Mouse (Mus musculus) bone marrow, adult 2 months (tissue): ENCODE measurements at regions not wholly inside any gene's neighbourhood (a gene's known extent, or its start where the extent isn't known, plus 50 kb on each side); places are given as distances from the start of the nearest gene placed in this dataset.

Experiments
- H3K27ac ChIP-seq: fragments of 200-500 bp; 2 replicates; pipeline ENCODE4 v1.5.1; 2012; ENCODE audit warnings: low read depth, mild to moderate bottlenecking, control low read depth, inconsistent platforms, low read length; ENCODE audit not compliant: control insufficient read depth, poor library complexity, insufficient read depth
- H3K4me1 ChIP-seq: fragments of 200-500 bp; 2 replicates; pipeline ENCODE4 v1.6.1; 2011; ENCODE audit warnings: low read length; ENCODE audit not compliant: control insufficient read depth, insufficient read depth
- H3K4me3 ChIP-seq: fragments of 200-500 bp; replicated peaks from 2 replicates; pipeline ENCODE3; 2011; ENCODE audit warnings: mild to moderate bottlenecking, low read depth, low read length, control low read depth; ENCODE audit not compliant: control insufficient read depth
- CTCF ChIP-seq: fragments of 200-500 bp; IDR thresholded peaks from 2 replicates; pipeline ENCODE4 v1.5.1; 2011; ENCODE audit warnings: low read length, control low read depth; ENCODE audit not compliant: control insufficient read depth, insufficient read depth
- POLR2A ChIP-seq: fragments of 200-500 bp; IDR thresholded peaks from 2 replicates; pipeline ENCODE4 v1.6.1; 2011; ENCODE audit warnings: low read depth, mild to moderate bottlenecking, control low read depth, low read length, borderline replicate concordance; ENCODE audit not compliant: control insufficient read depth
- WGBS: fragments of 180-500 bp; shearing (Covaris S2); methylation state at CpG from one replicate; pipeline ENCODE4 v1.1.7; 2018; 5-methylcytosine and 5-hydroxymethylcytosine counted together

- H3K4me1 ChIP-seq = no peaks in the 10 kb centered on the region
- no peak overlapping the region for H3K27ac ChIP-seq
- TF ChIP-seq POLR2A = no peak
- WGBS = 76% methylated on average over 2 of the region's 2 CpGs
- H3K4me3 ChIP-seq = no peak overlapping the region
These were observed 54.0 kb upstream of the Thsd7b start for GRCm38 (mm10) chr1:129219098-129219497.

- Histone ChIP-seq H3K4me1 (no peaks in the 10 kb centered on the region), H3K27ac (no peak overlapping the region), H3K4me3 (no peak overlapping the region)
- WGBS = 68% methylated on average over 1 of the region's 1 CpGs
- TF ChIP-seq POLR2A = no peak
- no peak for TF ChIP-seq CTCF
These were observed 64.3 kb upstream of the Thsd7b start for GRCm38 (mm10) chr1:129208806-129209205.

- WGBS = 71% methylated on average over 2 of the region's 2 CpGs
- TF ChIP-seq CTCF (no peak), POLR2A (no peak)
- H3K27ac ChIP-seq = no peak overlapping the region
- no peak overlapping the region for H3K4me3 ChIP-seq
- no peaks in the 10 kb centered on the region for H3K4me1 ChIP-seq
These were observed 64.7 kb upstream of the Thsd7b start for GRCm38 (mm10) chr1:129208406-129208805.

GRCm38 (mm10) chr1:129207674-129208073 lies 65.4 kb upstream of the Thsd7b start:
- H3K4me3 ChIP-seq = no peak overlapping the region
- TF ChIP-seq POLR2A = no peak
- no peak for TF ChIP-seq CTCF
- WGBS = 70% methylated on average over 5 of the region's 5 CpGs
- H3K27ac ChIP-seq = no peak overlapping the region
- no peaks in the 10 kb centered on the region for H3K4me1 ChIP-seq

GRCm38 (mm10) chr1:129180174-129180759 lies 92.8 kb upstream of the Thsd7b start:
- 81% methylated on average over 3 of the region's 3 CpGs for WGBS
- H3K4me1 ChIP-seq = no peaks in the 10 kb centered on the region
- H3K4me3 ChIP-seq = no peak overlapping the region
- TF ChIP-seq CTCF (no peak), POLR2A (no peak)
- no peak overlapping the region for H3K27ac ChIP-seq

- WGBS = 74% methylated on average over 8 of the region's 8 CpGs
- TF ChIP-seq CTCF (no peak), POLR2A (no peak)
- H3K4me3 ChIP-seq = no peak overlapping the region
- H3K27ac ChIP-seq = no peak overlapping the region
- no peaks in the 10 kb centered on the region for H3K4me1 ChIP-seq
These were observed 103.2 kb upstream of the Thsd7b start for GRCm38 (mm10) chr1:129169936-129170335.

- Histone ChIP-seq H3K27ac (no peak overlapping the region), H3K4me1 (no peaks in the 10 kb centered on the region), H3K4me3 (no peak overlapping the region)
- no peak for TF ChIP-seq POLR2A
- no peak for TF ChIP-seq CTCF
- WGBS = 50% methylated on average over 1 of the region's 1 CpGs
These were observed 122.5 kb upstream of the Thsd7b start for GRCm38 (mm10) chr1:129150643-129151042.

GRCm38 (mm10) chr1:129148733-129149388 lies 124.2 kb upstream of the Thsd7b start:
- no peak for TF ChIP-seq CTCF
- TF ChIP-seq POLR2A = no peak
- Histone ChIP-seq H3K4me3 (no peak overlapping the region), H3K27ac (no peak overlapping the region), H3K4me1 (no peaks in the 10 kb centered on the region)
- 67% methylated on average over 7 of the region's 7 CpGs for WGBS

- no peak overlapping the region for H3K27ac ChIP-seq
- no peaks in the 10 kb centered on the region for H3K4me1 ChIP-seq
- TF ChIP-seq CTCF (no peak), POLR2A (no peak)
- WGBS = 77% methylated on average over 4 of the region's 4 CpGs
- no peak overlapping the region for H3K4me3 ChIP-seq
These were observed 126.6 kb upstream of the Thsd7b start for GRCm38 (mm10) chr1:129146395-129147094.
